Mouse (Mus musculus) limb, embryonic 15.5 days (tissue): ENCODE measurements around the gene Dclk1. TPM values are rescaled to one million over a fixed set of nuclear protein-coding genes. Genes with fewer than 3 reads are reported as not detected.

Source experiments
- ATAC-seq: fragments of 200-750 bp; cut with Nextera tagmentation; 2 replicates; pipeline ENCODE4 v1.8.0; 2017; ENCODE audit warnings: low read depth, moderate TSS enrichment; ENCODE audit not compliant: insufficient number of reproducible peaks, low FRiP score, low TSS enrichment
- H3K27ac ChIP-seq: fragments of 300-500 bp; sonication (generic); 2 replicates; pipeline ENCODE4 v1.5.1; 2015; ENCODE audit warnings: moderate library complexity, mild to moderate bottlenecking, inconsistent platforms
- H3K27me3 ChIP-seq: fragments of 300-500 bp; sonication (generic); 2 replicates; pipeline ENCODE4 v1.6.1; 2015; ENCODE audit warnings: inconsistent platforms
- H3K36me3 ChIP-seq: fragments of 300-500 bp; sonication (generic); 2 replicates; pipeline ENCODE4 v1.6.1; 2015; ENCODE audit warnings: inconsistent platforms
- H3K4me1 ChIP-seq: fragments of 300-500 bp; sonication (generic); 2 replicates; pipeline ENCODE4 v1.6.1; 2015; ENCODE audit warnings: inconsistent platforms
- H3K4me2 ChIP-seq: fragments of 300-500 bp; sonication (generic); 2 replicates; pipeline ENCODE4 v1.6.1; 2015; ENCODE audit warnings: mild to moderate bottlenecking, inconsistent platforms
- H3K4me3 ChIP-seq: fragments of 300-500 bp; sonication (generic); 2 replicates; pipeline ENCODE4 v1.5.1; 2015; ENCODE audit warnings: mild to moderate bottlenecking, inconsistent platforms
- H3K9ac ChIP-seq: fragments of 300-500 bp; sonication (generic); 2 replicates; pipeline ENCODE4 v1.6.1; 2015; ENCODE audit warnings: inconsistent platforms
- H3K9me3 ChIP-seq: fragments of 300-500 bp; sonication (generic); 2 replicates; pipeline ENCODE4 v1.6.1; 2016; ENCODE audit warnings: inconsistent platforms
- WGBS: fragments of 180-500 bp; shearing (Covaris S2); methylation state at CpG from one replicate; pipeline ENCODE4 v1.1.7; 2015; 5-methylcytosine and 5-hydroxymethylcytosine counted together
- polyA plus RNA-seq: library from polyadenylated mRNA; unstranded; fragments of >200 nt; fragmentation: Nextera tagmentation; extraction: Ambion mirVana; gene quantifications from 2 replicates; pipeline ENCODE4 v1.2.1, GENCODE M21; 2015

Dclk1 gene
- polyA plus RNA-seq, 1 experiment from 2014 or later: 70.1 TPM

GRCm38 (mm10) chr3:55266091-55266490 lies 23.9 kb downstream of the Dclk1 start:
- no peak overlapping the region for H3K27ac ChIP-seq
- no peak overlapping the region for H3K4me3 ChIP-seq
- 84% methylated on average over 5 of the region's 5 CpGs for WGBS
- H3K4me1 ChIP-seq: peaks cover 6% of the 10 kb centered on the region; the same call in 1 of the 2 replicates
- H3K4me2 ChIP-seq: no peak overlapping the region
- H3K27me3 ChIP-seq: no peaks in the 10 kb centered on the region
- ATAC-seq: no peak
- H3K9ac ChIP-seq: no peak overlapping the region
- H3K9me3 ChIP-seq: no peaks in the 10 kb centered on the region
- H3K36me3 ChIP-seq: peaks cover 4% of the 10 kb centered on the region; the same call in 1 of the 2 replicates

DNA sequence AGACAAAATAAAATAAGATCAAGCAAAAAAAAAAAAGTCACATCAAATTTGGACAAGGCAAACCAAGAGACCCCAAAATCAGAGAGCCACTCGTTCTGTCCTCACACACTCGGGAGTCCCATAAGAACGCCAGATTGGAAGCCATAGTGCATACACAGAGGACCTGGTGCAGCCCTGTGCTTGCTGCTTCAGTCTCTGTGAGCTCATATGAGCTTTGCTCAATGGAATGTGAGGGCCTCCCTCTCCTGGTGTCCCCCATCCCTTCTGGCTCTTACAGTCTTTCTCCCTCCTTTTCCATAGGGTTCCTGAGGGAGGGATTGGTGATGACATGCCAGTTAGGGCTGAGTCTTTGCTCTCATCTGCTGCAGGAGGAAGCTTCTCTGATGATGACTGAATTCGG lies 27.6 kb downstream of the Dclk1 start:
- H3K4me1 ChIP-seq: peaks cover 10% of the 10 kb centered on the region
- no peaks in the 10 kb centered on the region for H3K9me3 ChIP-seq
- no peaks in the 10 kb centered on the region for H3K27me3 ChIP-seq
- H3K27ac ChIP-seq: no peak overlapping the region
- peaks cover 4% of the 10 kb centered on the region; the same call in 1 of the 2 replicates for H3K36me3 ChIP-seq
- H3K4me3 ChIP-seq: no peak overlapping the region
- no peak overlapping the region for H3K4me2 ChIP-seq
- no peak for ATAC-seq
- H3K9ac ChIP-seq: no peak overlapping the region
- WGBS: 78% methylated on average over 4 of the region's 4 CpGs

- Histone ChIP-seq H3K9ac (no peak overlapping the region), H3K27me3 (no peaks in the 10 kb centered on the region), H3K4me1 (peaks cover 10% of the 10 kb centered on the region), H3K36me3 (no peaks in the 10 kb centered on the region), H3K4me2 (no peak overlapping the region), H3K27ac (no peak overlapping the region), H3K4me3 (no peak overlapping the region), H3K9me3 (no peaks in the 10 kb centered on the region)
- WGBS: 70% methylated on average over 3 of the region's 3 CpGs
- ATAC-seq: no peak
Measured at GRCm38 (mm10) chr3:55270345-55270744, 28.2 kb downstream of the Dclk1 start.

DNA sequence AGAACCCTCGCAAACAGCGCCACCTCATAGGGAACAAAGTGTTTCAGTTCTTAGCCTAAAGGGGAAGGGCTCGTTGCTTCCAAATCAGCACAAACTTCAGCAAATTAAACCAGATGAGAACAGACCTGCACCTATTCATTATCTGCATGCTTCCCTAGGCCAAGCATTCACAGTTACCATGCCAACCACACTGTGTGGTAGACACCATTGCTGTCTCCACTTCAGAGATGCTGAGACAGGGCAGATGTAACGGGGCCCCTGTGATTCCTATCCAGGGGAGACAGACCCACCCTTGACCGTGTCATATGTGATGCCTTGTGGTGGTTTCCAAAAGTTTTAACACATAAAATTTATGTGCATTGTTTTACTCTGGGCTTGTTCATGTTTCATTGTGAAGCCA lies 28.8 kb downstream of the Dclk1 start:
- 70% methylated on average over 5 of the region's 5 CpGs for WGBS

DNA sequence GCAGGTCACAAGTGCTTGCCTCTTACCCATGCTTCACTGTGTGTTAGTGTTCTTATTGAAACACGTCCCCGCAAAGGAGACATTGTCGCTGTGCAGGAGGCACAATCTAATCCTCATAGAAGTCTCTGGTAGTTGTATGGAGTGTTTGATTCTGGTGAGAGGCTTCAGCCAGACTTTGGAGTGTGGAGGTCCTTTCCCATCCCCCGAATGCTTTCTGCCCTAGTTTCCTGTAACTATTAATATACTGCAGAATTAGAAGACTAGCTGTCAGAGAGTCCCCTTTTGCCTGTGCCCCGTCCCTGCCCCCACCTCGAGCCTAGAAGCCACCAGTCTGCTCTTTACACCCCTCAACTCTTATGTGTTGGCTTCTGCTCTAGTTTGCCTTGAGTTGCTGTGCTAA lies 30.4 kb downstream of the Dclk1 start:
- no peak for ATAC-seq
- H3K4me1 ChIP-seq: peaks cover 10% of the 10 kb centered on the region
- no peak overlapping the region for H3K9ac ChIP-seq
- H3K9me3 ChIP-seq: no peaks in the 10 kb centered on the region
- no peak overlapping the region for H3K27ac ChIP-seq
- WGBS: 82% methylated on average over 6 of the region's 6 CpGs
- no peak overlapping the region for H3K4me2 ChIP-seq
- H3K36me3 ChIP-seq: no peaks in the 10 kb centered on the region
- no peaks in the 10 kb centered on the region for H3K27me3 ChIP-seq
- no peak overlapping the region for H3K4me3 ChIP-seq

More for the DNA sequence above, 28.8 kb downstream of the Dclk1 start:
- no peak overlapping the region for H3K27ac ChIP-seq
- H3K4me2 ChIP-seq: no peak overlapping the region
- no peak overlapping the region for H3K9ac ChIP-seq
- H3K36me3 ChIP-seq: no peaks in the 10 kb centered on the region
- no peaks in the 10 kb centered on the region for H3K27me3 ChIP-seq
- no peak overlapping the region for H3K4me3 ChIP-seq
- no peaks in the 10 kb centered on the region for H3K9me3 ChIP-seq
- peaks cover 10% of the 10 kb centered on the region for H3K4me1 ChIP-seq
- no peak for ATAC-seq

GRCm38 (mm10) chr3:55276446-55276845 lies 34.3 kb downstream of the Dclk1 start:
- Histone ChIP-seq H3K4me1 (peaks cover 4% of the 10 kb centered on the region; the same call in 1 of the 2 replicates), H3K9ac (no peak overlapping the region), H3K27ac (no peak overlapping the region), H3K4me2 (no peak overlapping the region), H3K27me3 (no peaks in the 10 kb centered on the region), H3K4me3 (no peak overlapping the region), H3K36me3 (no peaks in the 10 kb centered on the region), H3K9me3 (no peaks in the 10 kb centered on the region)
- no peak for ATAC-seq
- WGBS: 82% methylated on average over 3 of the region's 3 CpGs

GRCm38 (mm10) chr3:55276851-55277250 lies 34.7 kb downstream of the Dclk1 start:
- WGBS: 81% methylated on average over 1 of the region's 1 CpGs
- Histone ChIP-seq H3K4me3 (no peak overlapping the region), H3K27me3 (no peaks in the 10 kb centered on the region), H3K4me2 (no peak overlapping the region), H3K36me3 (no peaks in the 10 kb centered on the region), H3K4me1 (peaks cover 4% of the 10 kb centered on the region; the same call in 1 of the 2 replicates), H3K9ac (no peak overlapping the region), H3K9me3 (no peaks in the 10 kb centered on the region), H3K27ac (no peak overlapping the region)
- no peak for ATAC-seq

- Histone ChIP-seq H3K27me3 (no peaks in the 10 kb centered on the region), H3K4me3 (no peak overlapping the region), H3K36me3 (no peaks in the 10 kb centered on the region), H3K4me1 (no peaks in the 10 kb centered on the region), H3K9ac (no peak overlapping the region), H3K4me2 (no peak overlapping the region), H3K9me3 (no peaks in the 10 kb centered on the region), H3K27ac (no peak overlapping the region)
- ATAC-seq: no peak
- 85% methylated on average over 1 of the region's 1 CpGs for WGBS
Measured at GRCm38 (mm10) chr3:55277829-55278228, 35.7 kb downstream of the Dclk1 start.

DNA sequence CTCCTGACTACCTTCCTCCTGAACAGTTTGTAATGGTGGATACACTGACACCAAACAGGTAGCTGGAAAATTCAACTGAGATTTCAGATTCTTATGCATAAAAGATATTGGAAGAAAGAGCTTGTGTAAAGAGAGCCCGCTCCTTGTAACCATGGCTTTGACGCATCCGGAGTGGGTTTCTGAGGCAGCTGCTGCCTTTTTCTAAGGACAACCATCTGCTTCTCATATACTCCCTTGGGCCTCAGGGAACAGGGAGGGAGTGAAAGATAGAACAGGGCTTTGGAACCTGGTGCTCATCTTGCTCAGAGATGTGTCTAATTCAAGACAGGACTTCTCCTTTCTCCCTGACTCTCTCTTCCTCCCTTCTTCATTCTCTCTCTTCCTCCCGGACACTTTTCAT lies 37.8 kb downstream of the Dclk1 start:
- no peaks in the 10 kb centered on the region for H3K9me3 ChIP-seq
- no peak overlapping the region for H3K4me3 ChIP-seq
- ATAC-seq: no peak
- no peak overlapping the region for H3K9ac ChIP-seq
- no peaks in the 10 kb centered on the region for H3K36me3 ChIP-seq
- WGBS: 54% methylated on average over 4 of the region's 4 CpGs
- no peak overlapping the region for H3K4me2 ChIP-seq
- no peak overlapping the region for H3K27ac ChIP-seq
- no peaks in the 10 kb centered on the region for H3K27me3 ChIP-seq
- no peaks in the 10 kb centered on the region for H3K4me1 ChIP-seq

GRCm38 (mm10) chr3:55280471-55280870 lies 38.3 kb downstream of the Dclk1 start:
- Histone ChIP-seq H3K4me1 (no peaks in the 10 kb centered on the region), H3K27ac (no peak overlapping the region), H3K9me3 (no peaks in the 10 kb centered on the region), H3K27me3 (no peaks in the 10 kb centered on the region), H3K4me2 (no peak overlapping the region), H3K4me3 (no peak overlapping the region), H3K9ac (no peak overlapping the region), H3K36me3 (no peaks in the 10 kb centered on the region)
- no peak for ATAC-seq

- Histone ChIP-seq H3K4me1 (no peaks in the 10 kb centered on the region), H3K27me3 (no peaks in the 10 kb centered on the region), H3K27ac (no peak overlapping the region), H3K9me3 (no peaks in the 10 kb centered on the region), H3K36me3 (no peaks in the 10 kb centered on the region), H3K9ac (no peak overlapping the region), H3K4me2 (no peak overlapping the region), H3K4me3 (no peak overlapping the region)
- ATAC-seq: 0 out of 2 replicates have a peak, but pooled peaks have one; percentile 40
- WGBS: 23% methylated on average over 3 of the region's 3 CpGs
Measured at GRCm38 (mm10) chr3:55284215-55284614, 42.1 kb downstream of the Dclk1 start.

GRCm38 (mm10) chr3:55288726-55289125 lies 46.6 kb downstream of the Dclk1 start:
- Histone ChIP-seq H3K9me3 (no peaks in the 10 kb centered on the region), H3K4me3 (no peak overlapping the region), H3K36me3 (no peaks in the 10 kb centered on the region), H3K4me2 (no peak overlapping the region), H3K27ac (no peak overlapping the region), H3K9ac (no peak overlapping the region), H3K4me1 (no peaks in the 10 kb centered on the region; the same call in 1 of the 2 replicates), H3K27me3 (no peaks in the 10 kb centered on the region)
- 61% methylated on average over 4 of the region's 4 CpGs for WGBS
- no peak for ATAC-seq

- Histone ChIP-seq H3K36me3 (no peaks in the 10 kb centered on the region), H3K9ac (no peak overlapping the region), H3K4me1 (no peaks in the 10 kb centered on the region; the same call in 1 of the 2 replicates), H3K4me3 (no peak overlapping the region), H3K4me2 (no peak overlapping the region), H3K27ac (no peak overlapping the region), H3K9me3 (no peaks in the 10 kb centered on the region), H3K27me3 (no peaks in the 10 kb centered on the region)
- ATAC-seq: no peak
- 30% methylated on average over 4 of the region's 4 CpGs for whole genome bisulfite sequencing
Measured at GRCm38 (mm10) chr3:55291964-55292363, 49.8 kb downstream of the Dclk1 start.
